Mouse (Mus musculus) frontal cortex, postnatal 25 days (tissue): ENCODE results near the gene Zdbf2.

Experiments used
- DNase-seq, 2 experiments: peaks; one replicate each; pipeline ENCODE4 v3.0.0; 2022; ENCODE audit warnings: low spot score in 2 of 2

Gene Zdbf2

DNA sequence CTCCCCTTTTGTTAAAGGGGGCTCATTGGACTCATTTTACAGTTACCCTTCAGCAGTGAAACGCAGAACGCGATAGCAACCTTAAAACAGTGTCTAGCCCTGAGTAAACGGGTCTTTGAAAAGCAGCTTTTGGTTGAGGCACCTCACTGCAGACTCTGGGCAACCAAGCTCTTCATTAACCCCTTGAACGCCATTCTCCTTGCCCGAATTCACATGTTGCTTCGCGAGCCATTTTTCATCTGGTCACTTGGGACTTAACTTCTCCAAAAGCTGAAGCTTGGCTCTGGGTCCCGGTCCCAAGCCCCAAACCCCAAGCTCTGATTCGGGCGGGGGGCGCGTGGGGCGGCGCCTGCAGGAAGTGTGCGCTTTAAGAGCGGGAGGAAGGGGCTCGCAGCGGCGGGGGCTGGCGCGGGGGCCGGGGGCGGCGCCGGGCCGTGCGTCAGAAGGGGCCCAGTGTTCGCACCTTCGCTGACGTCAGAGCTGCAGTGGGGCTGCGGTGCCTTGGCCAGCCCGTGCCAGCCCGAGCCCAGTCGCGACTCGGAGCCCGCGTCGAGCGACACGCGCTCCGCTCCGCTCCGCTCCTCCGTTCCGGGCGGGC is at the start of gene Zdbf2:
Gene Zdbf2 (plus strand): TSS at position 525 of the 598 bp plus-strand sequence.
- DNase-seq, result no peak

DNA sequence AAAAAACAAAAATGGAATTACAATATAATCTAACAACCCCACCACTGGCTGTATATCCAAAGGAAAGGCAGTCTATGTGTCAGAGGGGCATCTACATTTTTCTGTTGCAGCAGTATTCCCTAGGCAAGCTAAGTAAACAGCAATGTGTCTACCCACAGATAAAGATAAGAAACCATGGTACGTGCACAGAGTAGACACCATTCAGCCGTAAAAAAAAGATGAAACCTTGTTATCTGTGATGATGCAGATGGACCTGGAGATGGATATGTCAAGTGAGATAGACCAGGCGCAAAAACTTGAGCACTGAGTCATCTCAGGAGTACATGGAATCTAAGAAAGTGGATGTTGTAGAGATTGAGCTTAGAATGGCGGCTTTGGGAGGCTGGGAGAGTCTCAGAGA is 48.1 kb upstream of the Zdbf2 start:
- DNase-seq, result no peak

DNA sequence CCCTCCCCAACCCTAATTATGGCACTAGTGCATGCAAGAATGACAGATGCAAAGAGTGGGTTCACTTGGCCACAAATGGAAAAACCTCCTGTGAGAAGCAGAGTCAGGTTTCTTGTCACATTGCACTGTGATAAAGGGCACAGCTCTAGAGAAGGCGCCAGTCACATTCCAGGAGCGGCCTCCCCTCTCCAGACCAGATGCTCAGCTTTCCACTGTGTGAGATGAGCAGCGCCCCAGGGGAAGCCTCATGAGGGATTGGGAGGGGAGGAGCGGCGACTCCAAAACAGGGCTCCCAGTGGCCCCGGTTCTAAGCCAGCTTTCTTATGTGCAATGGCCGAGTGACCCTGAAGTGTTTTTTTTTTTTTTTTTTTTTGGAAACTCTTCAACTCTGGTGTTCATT is 47.2 kb upstream of the Zdbf2 start:
- DNase-seq, result no peak

DNA sequence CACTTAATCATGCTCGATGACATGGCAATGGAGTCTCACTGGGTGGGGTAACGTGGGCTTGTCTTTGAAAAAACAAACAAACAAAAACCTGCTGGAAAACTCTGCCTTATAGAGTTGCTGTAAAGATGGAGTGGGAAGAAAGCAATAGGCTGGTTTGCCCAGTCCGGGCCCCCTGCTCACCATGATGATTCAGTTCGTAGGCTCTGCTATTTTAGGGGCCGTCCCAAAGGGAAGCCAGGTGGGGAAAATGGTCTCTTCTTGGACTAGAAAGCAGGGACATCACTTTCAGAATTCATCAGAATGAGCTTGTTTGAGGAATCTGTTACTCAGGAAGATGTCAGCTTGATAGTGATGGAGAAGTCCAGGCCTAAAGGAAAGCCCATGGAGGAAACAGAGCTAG is 45.8 kb upstream of the Zdbf2 start:
- DNase-seq, result no peak

DNA sequence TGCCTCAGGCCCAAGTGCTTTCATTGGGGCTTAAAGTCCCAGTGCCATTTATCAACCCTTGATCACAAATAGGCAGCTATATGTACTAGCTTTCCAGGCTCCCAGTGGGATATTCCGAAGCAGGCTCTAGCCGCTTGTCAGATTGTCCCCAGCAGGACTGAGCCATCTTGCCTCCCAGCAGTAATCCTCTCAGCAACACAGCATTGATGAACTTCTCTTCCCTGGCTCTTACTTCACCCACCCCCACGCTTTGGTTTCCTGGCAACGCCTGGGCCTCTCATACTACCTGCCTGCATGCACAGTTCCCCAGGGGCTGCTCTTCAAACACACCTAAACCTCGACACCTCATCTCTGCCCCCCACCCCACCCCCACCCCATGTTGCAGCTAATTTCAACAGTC is 35.7 kb upstream of the Zdbf2 start:
- no peak for DNase-seq

DNA sequence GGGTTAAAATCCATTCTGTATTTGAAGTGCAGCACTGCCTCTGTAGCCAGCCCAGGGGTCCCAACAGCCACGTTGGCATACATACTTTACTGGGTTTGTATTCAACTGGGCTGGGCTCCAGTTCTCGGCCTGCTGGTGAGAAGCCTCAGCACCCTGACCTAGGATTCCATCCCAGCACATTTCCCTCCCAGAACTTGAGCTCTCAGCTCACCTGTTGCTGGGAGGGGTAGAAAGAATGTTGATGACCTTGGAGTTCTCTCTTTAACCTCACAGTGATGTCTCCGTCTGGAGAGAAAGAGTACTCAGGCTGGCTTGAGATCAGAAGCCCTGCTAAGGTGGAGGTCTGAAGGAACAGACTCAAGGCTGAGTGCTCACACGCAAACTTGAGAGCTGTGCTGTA is 33.8 kb upstream of the Zdbf2 start:
- no peak for DNase-seq

DNA sequence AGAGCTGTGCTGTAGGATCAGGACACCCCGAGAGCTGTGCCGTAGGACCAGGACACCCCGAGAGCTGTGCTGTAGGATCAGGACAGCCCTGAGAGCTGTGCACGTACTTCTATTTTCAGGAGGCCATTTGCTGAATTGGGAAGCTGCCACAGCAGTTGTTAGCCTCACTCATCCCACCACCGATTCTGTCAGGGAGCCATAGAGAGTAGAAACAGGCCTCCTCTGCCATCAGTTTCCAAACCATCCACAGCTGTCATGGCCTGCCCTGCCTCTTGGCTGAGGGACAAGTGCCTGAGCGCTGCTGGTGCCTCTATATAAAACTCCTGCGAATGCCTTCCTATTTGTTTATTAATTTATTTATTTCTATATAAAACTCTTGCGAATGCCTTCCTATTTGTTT is 33.3 kb upstream of the Zdbf2 start:
- no peak for DNase-seq

DNA sequence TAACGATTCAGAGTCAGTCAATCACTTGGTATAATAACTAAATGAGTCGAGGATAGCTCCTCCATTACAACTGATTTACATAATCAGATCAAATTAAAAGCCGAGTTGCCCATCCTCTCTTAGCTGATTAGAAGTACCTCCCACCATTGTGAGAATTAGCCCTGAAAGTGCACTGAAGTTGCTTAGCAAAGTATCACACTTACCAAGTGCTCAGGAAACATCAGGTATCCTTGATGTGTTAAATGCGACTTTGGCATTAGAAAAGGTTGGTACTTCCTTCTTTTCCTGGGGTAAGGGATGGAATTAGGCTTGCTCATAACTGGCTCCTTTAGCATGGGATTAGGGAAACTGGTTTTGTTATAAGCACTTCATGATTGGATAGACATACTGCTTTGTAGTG is 29.2 kb upstream of the Zdbf2 start:
- no peak for DNase-seq

DNA sequence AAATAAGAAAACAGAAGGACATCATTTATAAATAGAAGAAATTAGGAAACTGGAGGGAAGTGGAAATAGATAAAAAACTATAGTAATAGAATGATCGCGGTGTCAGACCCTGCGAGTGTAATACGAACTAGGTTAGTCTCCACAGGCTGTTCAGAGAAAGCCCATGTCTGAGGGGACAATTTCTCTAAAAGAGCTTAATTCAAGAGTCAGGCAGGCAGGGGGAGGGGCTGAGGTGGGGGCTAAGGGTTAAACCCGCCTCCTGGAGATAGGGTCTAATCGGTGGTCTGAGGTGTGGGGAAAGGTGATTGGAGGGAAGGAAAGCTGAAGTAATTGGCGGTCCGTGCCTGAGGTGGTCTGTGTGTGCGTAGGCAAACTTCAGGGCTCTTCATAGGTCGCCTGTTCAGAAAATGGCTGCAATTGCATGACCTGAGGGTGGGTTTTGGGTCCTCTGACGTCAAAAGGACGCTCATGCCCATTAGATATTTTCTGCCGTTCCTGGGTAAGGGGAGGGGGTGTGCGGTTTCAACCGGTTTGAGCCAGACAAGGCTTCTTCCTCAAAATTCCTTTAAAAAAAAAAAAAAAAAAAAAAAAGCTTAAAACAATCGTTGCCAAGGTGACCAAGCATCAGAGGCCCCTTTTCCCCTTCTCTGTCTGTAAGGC is 26.1 kb upstream of the Zdbf2 start:
- no peak for DNase-seq

DNA sequence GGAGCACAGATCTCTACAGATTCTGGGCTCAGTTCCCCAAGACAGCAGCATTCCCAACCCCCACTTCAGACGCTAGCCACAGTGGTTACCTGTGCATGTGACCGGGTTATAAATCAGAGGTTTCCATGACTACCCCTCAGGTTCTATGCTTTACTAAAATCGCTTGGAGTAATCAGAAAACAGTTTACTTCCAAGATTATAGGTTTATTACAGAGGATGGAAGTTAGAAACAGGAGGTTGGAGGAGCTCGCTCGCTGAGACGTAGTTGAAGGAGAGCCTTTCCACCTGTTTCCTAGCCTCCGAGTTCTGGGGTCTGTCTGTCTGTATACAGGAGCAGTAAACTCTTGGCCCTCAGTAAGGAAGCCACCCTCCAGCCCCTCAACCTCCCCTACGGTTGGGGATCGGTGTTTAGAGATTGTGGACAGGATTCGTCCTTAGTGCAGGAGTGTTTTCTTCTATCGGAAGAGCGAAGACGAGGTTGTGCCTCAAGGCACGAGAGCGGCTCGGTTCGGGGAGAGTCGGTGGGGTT is 25.2 kb upstream of the Zdbf2 start:
- no peak for DNase-seq

DNA sequence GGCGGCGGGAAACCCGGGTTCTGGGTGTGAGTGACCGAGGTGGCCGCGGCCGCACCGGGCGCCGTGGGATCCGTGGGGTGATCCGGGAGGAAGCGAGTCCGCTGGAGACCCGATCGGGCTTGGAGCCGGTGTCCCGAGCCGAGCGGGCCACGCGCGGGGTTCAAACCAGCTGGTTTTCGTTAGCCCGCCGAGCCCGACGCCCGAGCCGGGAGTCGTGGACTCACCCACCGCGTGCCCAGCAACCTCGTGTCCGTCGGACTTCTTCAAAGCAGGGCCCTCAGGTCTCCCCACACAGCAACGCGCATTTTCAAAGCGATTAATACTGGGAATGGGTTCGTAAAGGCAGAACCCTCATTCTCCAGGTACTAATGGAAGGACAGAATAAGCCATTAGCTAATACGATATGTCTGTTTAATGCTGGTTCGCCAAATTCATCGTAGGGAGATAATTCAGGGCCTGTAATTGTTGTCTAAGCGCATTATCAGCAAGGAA is 24.7 kb upstream of the Zdbf2 start:
- no peak for DNase-seq

DNA sequence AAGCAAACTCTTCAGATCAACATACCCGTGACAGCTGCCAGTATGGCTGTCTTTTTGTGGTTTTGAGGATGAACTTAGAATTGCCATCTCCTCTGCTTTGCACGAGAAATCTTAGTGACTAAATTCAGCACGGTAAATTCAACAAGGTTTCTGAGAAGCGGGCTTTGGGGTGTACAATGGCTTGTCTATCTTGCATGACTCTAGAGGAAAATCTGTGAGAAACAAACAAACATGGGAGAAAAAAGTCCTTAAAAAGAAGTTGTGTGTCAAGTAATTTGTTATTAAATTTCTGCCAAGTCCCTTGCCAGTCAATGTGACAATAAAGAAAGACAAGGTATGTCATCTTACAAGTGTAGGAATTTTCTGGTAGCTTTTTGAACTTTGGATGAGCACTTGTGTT is 23.8 kb upstream of the Zdbf2 start:
- DNase-seq, result no peak

DNA sequence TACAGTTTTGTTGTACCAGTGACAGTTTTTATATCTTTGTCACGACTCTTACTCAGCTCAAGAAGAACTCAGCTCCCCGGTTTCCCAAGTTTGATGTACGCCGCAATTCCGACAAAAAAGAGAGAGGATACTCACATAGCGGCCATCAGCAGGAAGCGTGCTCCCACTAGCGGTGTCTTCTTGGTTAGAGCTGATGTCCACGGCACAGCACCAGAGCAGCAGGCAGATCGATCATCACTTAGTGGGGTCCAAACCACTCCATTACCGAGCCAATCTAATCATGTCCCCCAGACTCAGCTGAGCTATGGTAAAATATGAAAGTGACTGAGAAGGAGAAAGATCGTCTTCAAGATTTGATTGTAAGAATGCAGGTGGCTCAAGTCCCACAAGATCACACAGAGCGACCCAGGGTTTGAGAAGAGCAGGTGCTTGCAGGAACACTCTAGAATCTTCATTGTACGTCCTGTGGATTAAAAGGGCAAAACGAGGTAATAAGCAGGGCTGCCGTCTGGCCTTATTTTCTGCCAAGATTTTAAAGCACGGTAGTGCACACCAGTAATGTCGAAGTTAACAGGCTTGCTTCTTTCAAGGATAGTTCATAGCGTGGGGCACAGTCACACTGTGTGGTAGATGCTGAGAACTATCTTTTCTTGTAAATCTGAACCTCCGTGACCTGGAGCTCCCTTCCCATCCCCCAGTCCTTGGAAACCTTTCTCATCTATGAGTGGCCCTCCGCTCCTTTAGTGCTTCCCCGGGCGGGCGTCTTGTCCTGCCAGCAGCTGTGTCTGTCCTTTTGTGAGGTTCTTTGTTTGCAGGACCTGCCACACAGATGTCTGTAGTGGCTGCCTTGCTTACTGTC is 20.5 kb upstream of the Zdbf2 start:
- DNase-seq, result no peak

DNA sequence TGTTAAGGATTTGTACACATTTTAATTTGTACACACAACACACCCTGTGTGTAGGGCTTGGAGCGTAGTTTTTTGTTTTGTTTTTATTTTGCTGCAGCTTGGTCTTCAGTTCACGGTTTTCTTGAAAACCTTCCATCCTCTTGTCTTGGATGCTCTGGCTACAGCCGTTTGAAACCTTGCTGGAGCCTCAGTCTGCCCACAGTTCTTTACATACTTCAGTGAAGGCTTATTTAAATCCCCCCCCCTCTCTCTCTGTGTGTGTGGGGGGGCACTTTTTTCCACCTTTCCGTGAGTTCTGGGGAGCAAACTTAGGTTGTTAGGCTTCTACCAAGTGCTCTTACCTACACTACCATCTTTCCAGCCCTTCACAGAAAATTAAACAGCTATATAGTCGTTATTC is 19.8 kb upstream of the Zdbf2 start:
- DNase-seq, result no peak

DNA sequence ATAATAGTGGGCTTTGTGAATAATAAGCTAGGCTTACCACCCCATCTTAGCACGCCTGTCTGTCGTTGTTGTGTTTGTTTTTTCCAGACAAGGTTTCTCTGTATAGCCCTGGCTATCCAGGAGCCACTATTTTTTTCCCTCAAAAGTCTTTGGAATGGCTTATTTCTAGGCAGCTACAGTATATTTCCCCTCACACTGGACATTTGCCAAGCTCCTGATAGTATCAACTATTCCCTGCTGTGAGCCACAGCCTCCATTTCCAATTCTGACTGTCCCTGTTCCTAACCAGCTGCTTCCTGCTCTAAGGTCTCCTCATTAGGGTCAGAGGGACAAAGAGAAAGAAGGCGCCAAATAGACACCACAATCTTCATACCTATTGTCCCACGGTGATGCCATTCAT is 18.0 kb upstream of the Zdbf2 start:
- no peak for DNase-seq

DNA sequence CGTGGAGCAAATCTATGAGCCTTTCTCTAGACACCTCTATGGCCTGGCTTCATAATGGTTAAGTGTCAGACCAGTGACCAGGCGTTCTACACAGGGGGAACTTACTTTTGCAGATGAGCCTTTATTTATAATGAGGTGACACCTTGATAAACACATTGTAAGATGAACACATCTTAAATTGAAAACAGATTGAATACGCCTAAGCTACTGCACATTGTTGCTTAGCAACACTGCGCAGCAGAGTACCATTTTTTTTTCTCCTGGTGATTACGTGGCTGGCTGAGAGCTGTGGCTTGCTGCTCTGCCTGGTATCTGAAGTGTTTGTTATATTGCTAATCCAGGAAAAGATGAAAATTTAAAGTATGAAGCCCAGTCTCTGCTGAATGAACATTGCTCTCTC is 17.0 kb upstream of the Zdbf2 start:
- DNase-seq, result no peak

DNA sequence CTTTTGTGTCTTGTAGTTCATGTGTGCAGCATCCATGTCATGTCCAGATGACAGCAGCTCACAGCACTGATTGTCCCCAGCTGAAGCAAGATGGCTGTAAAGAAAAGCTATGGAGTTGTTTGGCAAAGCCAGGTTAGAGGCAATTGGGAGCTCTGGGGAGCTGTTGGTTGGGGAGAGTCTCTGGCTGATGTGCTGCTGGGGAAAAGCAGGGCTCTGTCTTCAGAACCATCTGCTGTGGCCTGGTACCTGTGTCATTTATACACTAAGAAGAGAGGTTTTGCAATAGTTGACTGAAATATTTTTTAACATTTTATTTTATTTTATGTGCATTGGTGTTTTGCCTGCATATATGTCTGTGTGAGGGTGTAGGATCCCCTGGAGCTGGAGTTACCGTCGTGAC is 14.6 kb upstream of the Zdbf2 start:
- no peak for DNase-seq

DNA sequence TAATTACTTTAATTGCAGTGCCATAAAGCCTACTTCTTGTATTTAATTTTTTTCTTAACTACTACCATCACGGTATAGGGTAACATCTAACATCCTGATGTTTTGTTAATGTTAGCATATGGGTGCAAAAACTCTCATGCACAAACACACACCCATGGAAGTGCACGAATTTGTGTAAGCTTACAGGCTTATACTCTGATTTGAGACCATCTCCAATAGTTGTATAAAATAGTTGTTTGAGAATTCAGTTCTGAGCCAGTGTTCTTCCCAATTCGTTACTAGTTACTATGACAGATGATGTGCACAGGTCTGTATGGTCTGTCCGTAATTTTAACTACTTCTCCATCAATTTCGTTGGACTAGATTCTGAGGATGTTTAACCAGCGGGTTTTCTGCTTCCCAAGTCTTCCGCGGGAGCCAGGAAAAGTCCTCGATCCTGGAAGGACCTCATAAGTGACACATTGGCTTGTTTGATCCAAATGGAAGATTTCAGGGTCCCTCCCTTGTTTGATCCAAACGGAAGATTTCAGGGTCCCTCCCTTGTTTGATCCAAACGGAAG is 13.7 kb upstream of the Zdbf2 start:
- DNase-seq, result no peak

DNA sequence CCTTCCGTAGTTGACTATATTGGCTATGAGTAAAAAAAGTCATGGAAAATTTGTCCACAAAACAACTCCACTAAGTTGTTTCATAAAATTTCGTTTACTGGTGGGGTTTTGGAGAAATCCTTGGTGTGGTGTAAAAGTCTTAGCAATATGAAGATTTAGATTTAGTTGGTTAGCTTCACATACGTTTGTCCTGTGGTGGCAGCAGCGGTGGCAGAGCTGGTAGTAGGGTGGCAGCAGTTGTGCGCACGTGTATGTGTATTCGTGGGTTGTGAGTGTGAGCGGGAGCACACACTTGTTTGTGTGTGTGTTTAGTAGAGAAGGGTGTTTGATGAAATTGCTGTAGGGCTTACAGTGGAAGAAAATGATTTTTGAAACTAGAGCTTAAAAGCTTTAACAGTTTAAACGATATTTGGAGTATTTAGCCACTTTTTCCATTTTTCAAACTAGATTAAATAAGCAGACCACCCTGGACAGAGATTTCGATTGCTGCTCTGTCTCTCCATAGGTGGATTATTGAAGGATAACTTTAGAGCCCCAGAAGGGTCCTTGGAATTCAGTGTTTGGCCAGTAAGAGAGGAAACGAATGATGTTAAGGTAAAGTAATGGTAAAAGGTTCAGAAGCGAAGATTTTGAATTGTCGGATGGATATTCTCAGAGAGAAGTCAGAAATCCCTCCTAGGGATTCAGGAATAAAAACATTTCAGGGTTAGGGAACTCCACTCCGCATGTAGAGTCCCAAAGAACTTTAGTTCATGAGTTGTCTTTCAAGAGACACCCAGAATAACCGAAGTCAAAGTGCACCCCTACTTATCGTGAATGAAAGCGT is 12.9 kb upstream of the Zdbf2 start:
- DNase-seq, result no peak

DNA sequence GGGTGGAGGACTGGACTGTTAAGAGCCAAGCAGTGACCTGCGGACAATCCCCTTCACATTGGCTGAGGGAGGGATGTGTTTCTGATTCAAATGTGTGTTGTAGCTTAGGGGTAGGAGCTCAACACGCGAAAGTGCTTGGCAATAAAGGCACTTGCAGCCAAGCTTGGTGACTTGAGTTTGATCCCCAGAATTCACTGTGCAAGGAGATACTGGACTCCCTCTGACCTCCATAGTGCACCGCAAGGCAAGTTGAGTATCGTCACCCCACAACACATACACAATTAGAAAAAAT is 12.4 kb upstream of the Zdbf2 start:
- DNase-seq, result no peak

DNA sequence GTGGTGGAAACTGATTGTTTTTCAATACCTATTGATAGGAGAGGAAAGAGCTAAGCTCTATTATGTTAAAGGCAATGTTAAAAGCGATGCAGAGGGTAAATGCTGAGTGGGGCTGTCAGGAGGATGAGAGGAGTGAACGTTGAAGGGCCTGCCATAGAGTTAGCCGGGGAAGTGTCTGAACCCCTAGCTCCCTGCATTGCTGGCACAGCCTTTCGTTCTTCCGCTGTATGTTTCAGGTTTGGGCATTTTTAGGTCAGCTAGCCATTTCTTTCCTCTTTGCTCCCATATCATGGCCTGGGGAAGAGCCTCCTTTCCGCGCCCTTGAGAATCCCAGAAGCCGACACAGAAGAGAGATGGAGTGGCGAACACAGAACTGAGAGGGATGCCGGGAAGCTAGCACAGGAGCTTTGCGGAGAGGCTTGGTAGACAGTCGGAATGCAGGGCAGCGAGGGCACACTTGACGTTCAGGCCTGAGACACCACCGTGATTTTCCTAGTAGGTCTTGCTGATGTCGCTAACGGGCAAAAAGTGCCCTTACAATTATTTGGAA is 11.9 kb upstream of the Zdbf2 start:
- DNase-seq, result no peak
